Mouse (Mus musculus) ES-Bruce4 (cell line): ENCODE measurements around the gene Nrn1. TPM values are rescaled to one million over a fixed set of nuclear protein-coding genes. Genes with fewer than 3 reads are reported as not detected.

Source experiments
- H3K27ac ChIP-seq: 2 replicates; pipeline ENCODE4 v1.5.1; 2012; ENCODE audit warnings: low read length, inconsistent platforms; ENCODE audit not compliant: insufficient read depth
- H3K27me3 ChIP-seq: 2 replicates; pipeline ENCODE4 v1.6.1; 2012; ENCODE audit warnings: mild to moderate bottlenecking, low read length, inconsistent platforms; ENCODE audit not compliant: control insufficient read depth, poor library complexity, insufficient read depth, severe bottlenecking
- H3K36me3 ChIP-seq: 2 replicates; pipeline ENCODE4 v1.6.1; 2012; ENCODE audit warnings: inconsistent platforms, mild to moderate bottlenecking, low read length, moderate library complexity; ENCODE audit not compliant: control insufficient read depth, poor library complexity, insufficient read depth, severe bottlenecking
- H3K4me1 ChIP-seq: one replicate; pipeline ENCODE4 v1.8.1; 2011; ENCODE audit warnings: low read length; ENCODE audit not compliant: control insufficient read depth, insufficient read depth
- H3K4me3 ChIP-seq: 2 replicates; pipeline ENCODE4 v1.5.1; 2011; ENCODE audit warnings: low read depth, mild to moderate bottlenecking, low read length
- H3K9ac ChIP-seq: 2 replicates; pipeline ENCODE4 v1.6.1; 2012; ENCODE audit warnings: low read depth, mild to moderate bottlenecking, inconsistent platforms; ENCODE audit not compliant: poor library complexity, severe bottlenecking
- H3K9me3 ChIP-seq: replicated peaks from 2 replicates; pipeline ENCODE4 v1.6.1; 2012; ENCODE audit warnings: mild to moderate bottlenecking, low read length, inconsistent platforms; ENCODE audit not compliant: control insufficient read depth, poor library complexity, insufficient read depth, severe bottlenecking
- CTCF ChIP-seq: IDR thresholded peaks from one replicate; pipeline ENCODE4 v1.8.1; 2011; ENCODE audit warnings: low read depth, low read length
- EP300 ChIP-seq: IDR thresholded peaks from 2 replicates; pipeline ENCODE4 v1.6.1; 2011; ENCODE audit warnings: low read depth, low read length; ENCODE audit not compliant: insufficient read depth
- POLR2A ChIP-seq: IDR thresholded peaks from one replicate; pipeline ENCODE4 v1.8.1; 2011; ENCODE audit warnings: low read length; ENCODE audit not compliant: insufficient read depth
- polyA plus RNA-seq: library from polyadenylated mRNA; stranded (reverse); fragments of >200 nt; gene quantifications from 2 replicates; pipeline ENCODE4 v1.2.4, GENCODE M21; 2011; ENCODE audit warnings: low read depth; ENCODE audit not compliant: missing spikeins, insufficient read depth, insufficient read length

Nrn1 gene
- polyA plus RNA-seq, 1 experiment, result 1.9 TPM

- Histone ChIP-seq H3K9me3 (no peaks in the 10 kb centered on the region), H3K27ac (no peak overlapping the region), H3K27me3 (no peaks in the 10 kb centered on the region), H3K4me1 (no peaks in the 10 kb centered on the region), H3K36me3 (no peaks in the 10 kb centered on the region), H3K4me3 (no peak overlapping the region), H3K9ac (no peak overlapping the region)
- TF ChIP-seq CTCF (no peak), EP300 (no peak), POLR2A (no peak)
Observed at GRCm38 (mm10) chr13:36696351-36696771, 38.6 kb downstream of the Nrn1 start.

GRCm38 (mm10) chr13:36695516-36696201 is 39.3 kb downstream of the Nrn1 start:
- H3K36me3 ChIP-seq, result no peaks in the 10 kb centered on the region
- TF ChIP-seq POLR2A (no peak), EP300 (no peak), CTCF (no peak)
- no peaks in the 10 kb centered on the region for H3K4me1 ChIP-seq
- H3K9ac ChIP-seq, result no peak overlapping the region
- H3K27ac ChIP-seq, result no peak overlapping the region
- H3K9me3 ChIP-seq, result no peaks in the 10 kb centered on the region
- no peaks in the 10 kb centered on the region for H3K27me3 ChIP-seq
- no peak overlapping the region for H3K4me3 ChIP-seq

- no peaks in the 10 kb centered on the region for H3K36me3 ChIP-seq
- H3K4me3 ChIP-seq, result no peak overlapping the region
- no peaks in the 10 kb centered on the region for H3K27me3 ChIP-seq
- H3K4me1 ChIP-seq, result no peaks in the 10 kb centered on the region
- TF ChIP-seq CTCF, result no peak
- no peak for TF ChIP-seq POLR2A
- H3K27ac ChIP-seq, result no peak overlapping the region
- H3K9me3 ChIP-seq, result no peaks in the 10 kb centered on the region; the same call in 1 of the 2 replicates
- no peak overlapping the region for H3K9ac ChIP-seq
Observed at GRCm38 (mm10) chr13:36683581-36683980, 51.4 kb downstream of the Nrn1 start.

GRCm38 (mm10) chr13:36680690-36681355 is 54.1 kb downstream of the Nrn1 start:
- no peaks in the 10 kb centered on the region for H3K27me3 ChIP-seq
- no peaks in the 10 kb centered on the region for H3K36me3 ChIP-seq
- H3K9me3 ChIP-seq, result no peaks in the 10 kb centered on the region; the same call in 1 of the 2 replicates
- no peak for TF ChIP-seq POLR2A
- no peak for TF ChIP-seq CTCF
- no peak for TF ChIP-seq EP300
- no peaks in the 10 kb centered on the region for H3K4me1 ChIP-seq
- H3K27ac ChIP-seq, result no peak overlapping the region
- no peak overlapping the region for H3K9ac ChIP-seq
- H3K4me3 ChIP-seq, result no peak overlapping the region

GRCm38 (mm10) chr13:36679345-36679744 is 55.6 kb downstream of the Nrn1 start:
- H3K36me3 ChIP-seq, result no peaks in the 10 kb centered on the region
- no peak overlapping the region for H3K27ac ChIP-seq
- H3K27me3 ChIP-seq, result no peaks in the 10 kb centered on the region
- no peaks in the 10 kb centered on the region for H3K4me1 ChIP-seq
- no peak overlapping the region for H3K4me3 ChIP-seq
- no peak for TF ChIP-seq CTCF
- no peak for TF ChIP-seq EP300
- TF ChIP-seq POLR2A, result no peak
- H3K9ac ChIP-seq, result no peak overlapping the region
- H3K9me3 ChIP-seq, result no peaks in the 10 kb centered on the region
